Mouse (Mus musculus): ENCODE measurements around the gene Psip1.
"Not testable (repeated sequence)": the region's sequence is repeated elsewhere in the genome, so short reads cannot be mapped to it uniquely, and the experiment has no call there.

The Psip1 gene

DNA sequence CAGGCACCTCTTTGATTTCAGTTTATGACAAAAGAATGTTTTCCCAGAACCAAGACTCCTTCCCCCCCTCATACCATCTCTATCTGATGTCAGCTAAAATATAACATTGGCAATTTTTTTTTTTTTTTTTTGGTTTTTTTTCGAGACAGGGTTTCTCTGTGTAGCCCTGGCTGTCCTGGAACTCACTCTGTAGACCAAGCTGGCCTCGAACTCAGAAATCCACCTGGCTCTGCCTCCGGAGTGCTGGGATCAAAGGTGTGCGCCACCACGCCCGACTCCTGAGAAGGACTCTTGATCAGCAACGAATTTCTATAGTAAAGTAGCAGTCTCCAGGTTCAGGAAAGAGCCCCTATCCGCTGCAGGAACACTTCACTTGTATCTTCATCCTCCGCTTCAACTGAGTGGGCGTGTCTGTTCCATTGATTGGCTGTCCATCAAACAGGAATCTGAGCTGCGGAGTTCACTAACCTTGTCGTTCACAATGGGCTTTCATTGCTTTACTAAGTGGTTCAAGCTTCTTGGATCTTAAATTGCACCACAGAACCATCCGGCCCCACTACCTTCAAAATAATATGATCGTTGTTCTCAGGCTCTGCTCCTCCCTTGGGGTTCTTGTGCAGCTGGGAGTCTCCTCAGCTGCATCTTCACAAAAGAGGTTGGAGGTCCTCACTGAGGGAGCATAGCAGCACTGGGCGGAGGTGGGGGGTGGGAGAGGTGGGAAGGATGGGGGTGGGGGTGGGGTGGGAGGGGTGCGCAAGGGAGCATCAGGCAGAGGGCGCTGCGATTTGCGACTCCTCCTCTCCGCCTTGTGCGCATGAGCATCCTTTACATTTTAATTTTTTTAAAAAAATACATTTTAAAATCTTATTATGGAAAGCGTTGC, 14.1 kb upstream of the Psip1 start:
- no peak for DNase-seq

GRCm38 (mm10) chr4:83497013-83497412, 10.8 kb upstream of the Psip1 start:
- not testable (repeated sequence) for DNase-seq

DNA sequence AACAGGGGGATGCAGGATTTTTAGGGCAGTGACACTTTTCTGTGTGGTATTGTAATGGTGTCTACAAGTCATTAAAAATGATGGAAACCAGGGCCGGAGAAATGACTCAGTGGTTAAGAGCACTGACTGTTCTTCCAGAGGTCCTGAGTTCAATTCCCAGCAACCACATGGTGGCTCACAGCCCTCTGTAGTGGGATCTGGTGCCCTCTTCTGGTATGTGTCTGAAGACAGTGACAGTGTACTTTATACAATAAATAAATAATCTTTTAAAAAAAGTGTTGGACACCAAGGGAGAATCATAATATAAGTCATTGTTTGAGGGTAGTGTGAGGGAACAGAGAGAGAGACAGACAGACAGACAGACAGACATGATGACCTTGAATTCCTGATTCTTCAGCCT, 6.9 kb upstream of the Psip1 start:
- DNase-seq, result no peak

DNA sequence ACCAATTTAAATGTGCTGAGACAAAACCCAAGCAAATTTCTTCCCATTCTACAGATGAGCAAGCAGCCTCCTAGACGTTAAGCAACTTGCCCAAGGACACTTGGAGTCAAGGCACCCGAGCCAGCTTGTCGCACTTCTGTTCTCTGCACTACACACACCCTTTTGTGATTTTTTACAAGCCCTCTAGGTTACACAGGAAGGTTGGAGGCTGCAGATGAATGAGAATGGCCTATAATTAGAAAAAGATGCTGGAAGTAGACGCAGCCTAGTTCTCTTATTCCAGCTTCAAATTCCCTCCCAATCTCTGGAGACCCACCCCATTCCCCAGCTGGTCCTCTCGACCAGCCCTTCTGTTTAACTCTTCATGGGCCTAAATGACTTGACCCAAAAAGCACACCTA, 2.9 kb upstream of the Psip1 start:
- DNase-seq, result no peak

DNA sequence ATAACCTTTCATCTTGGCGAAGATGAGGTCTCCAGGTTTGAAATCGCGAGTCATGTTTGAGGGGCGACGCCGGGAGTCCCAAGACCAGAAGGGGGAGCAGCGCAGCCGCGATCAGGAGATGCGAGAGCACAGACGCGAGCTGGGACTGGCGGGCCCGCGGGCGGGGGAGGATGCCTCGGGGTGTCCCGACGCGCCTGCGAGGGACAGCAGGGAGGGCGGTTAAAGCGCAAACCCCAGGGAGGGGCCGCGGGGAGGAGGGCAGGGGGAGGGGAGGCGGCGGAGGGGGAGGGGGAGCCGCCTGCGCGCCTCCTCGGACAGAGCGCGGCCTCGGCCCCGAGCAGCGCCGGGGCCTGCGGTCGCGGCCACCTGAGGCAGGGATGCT, 533 bp downstream of the Psip1 start:
- DNase-seq, result peak; percentile 75

GRCm38 (mm10) chr4:83485250-83485649, 1.0 kb downstream of the Psip1 start:
- no peak for DNase-seq

- DNase-seq, result no peak
These were observed 18.1 kb downstream of the Psip1 start for GRCm38 (mm10) chr4:83468208-83468607.

GRCm38 (mm10) chr4:83467615-83468014, 18.6 kb downstream of the Psip1 start:
- DNase-seq, result no peak

GRCm38 (mm10) chr4:83464827-83465226, 21.4 kb downstream of the Psip1 start:
- DNase-seq, result no peak

- DNase-seq, result no peak
These were observed 26.2 kb downstream of the Psip1 start for GRCm38 (mm10) chr4:83460106-83460505.

GRCm38 (mm10) chr4:83450785-83451184, 35.5 kb downstream of the Psip1 start:
- DNase-seq, result no peak

GRCm38 (mm10) chr4:83441050-83441449, 45.2 kb downstream of the Psip1 start:
- no peak for DNase-seq

DNA sequence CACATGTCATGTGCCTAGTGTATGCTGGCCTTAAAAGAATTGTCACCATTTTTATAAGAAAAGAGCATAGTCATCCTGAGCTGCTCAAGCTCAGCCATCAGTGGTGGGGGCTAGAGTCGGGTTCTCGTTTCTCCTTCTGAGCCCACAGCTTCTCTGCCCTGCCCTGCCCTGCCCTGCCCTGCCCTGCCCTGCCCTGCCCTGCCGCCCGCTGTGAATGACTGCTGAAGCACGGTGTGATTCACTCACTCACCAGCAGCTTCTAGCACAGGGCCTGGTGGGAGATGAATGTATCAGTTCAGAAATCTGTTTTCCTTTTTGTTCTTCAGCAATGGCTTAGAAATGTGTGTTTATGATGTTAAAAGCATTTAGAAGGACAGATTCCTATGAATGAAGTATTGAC, 47.2 kb downstream of the Psip1 start:
- no peak for DNase-seq

DNA sequence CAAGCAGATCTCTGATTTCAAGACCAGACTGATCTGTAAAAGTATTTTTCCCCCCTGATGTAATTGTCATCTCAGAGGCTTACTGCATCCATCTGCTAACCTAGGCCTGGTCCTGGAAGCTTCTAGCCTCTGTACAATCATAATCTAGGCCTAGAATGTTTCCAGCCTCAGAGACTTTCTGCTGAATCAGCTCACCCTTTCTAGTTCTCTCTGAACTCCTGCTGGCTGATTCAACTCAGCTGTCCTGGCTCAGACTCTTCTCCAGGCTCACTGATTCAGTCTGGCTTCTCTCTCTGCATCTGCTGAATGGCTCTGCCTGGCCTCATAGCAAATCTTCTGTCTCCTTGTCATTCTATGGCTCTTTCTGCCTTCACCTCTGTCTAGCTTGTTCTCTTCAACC, 48.1 kb downstream of the Psip1 start:
- no peak for DNase-seq

DNA sequence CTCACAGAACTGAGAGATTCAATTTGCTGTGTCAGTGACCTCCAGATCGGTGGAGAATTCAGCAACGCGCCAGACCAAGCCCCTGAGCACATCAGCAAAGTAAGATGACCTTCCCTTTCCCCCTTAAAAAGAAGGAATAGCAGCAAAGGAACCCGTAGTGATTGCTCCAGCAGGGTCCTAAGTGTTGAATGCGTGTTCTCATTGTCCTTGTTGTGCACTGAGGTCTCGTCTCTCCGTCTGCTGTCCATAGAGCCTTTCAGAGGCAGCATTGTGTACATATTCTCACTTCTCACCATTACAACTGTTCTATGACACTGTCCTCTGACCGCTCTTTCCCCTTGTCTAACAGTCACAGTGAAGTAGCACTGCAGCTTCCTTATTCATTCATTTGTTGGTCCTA, 49.9 kb downstream of the Psip1 start:
- no peak for DNase-seq

GRCm38 (mm10) chr4:83432901-83433300, 53.4 kb downstream of the Psip1 start:
- DNase-seq, result no peak

- DNase-seq, result no peak
These were observed 54.3 kb downstream of the Psip1 start for GRCm38 (mm10) chr4:83431950-83432349.

GRCm38 (mm10) chr4:83428845-83429244, 57.4 kb downstream of the Psip1 start:
- DNase-seq, result no peak

GRCm38 (mm10) chr4:83427696-83428095, 58.6 kb downstream of the Psip1 start:
- no peak for DNase-seq

DNA sequence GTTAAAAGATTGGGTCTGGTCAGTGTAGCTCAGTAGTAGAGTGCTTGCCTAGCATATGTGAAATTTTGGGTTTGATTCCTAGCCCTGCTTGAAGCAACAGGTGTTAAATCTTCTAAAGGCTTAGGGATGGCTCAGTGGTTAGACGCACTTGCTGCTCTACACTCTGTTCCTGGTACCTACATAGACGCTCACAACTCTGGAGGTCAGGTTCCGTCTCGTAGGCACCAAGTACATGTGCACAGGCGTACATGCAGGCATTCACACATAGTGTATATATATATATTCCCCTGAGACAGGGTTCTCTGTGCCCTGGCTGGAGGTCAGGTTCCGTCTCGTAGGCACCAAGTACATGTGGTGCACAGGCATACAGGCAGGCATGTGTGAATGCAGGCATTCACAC, 59.1 kb downstream of the Psip1 start:
- no peak for DNase-seq

- no peak for DNase-seq
These were observed 61.1 kb downstream of the Psip1 start for GRCm38 (mm10) chr4:83425119-83425518.

GRCm38 (mm10) chr4:83423641-83424040, 62.6 kb downstream of the Psip1 start:
- no peak for DNase-seq

DNA sequence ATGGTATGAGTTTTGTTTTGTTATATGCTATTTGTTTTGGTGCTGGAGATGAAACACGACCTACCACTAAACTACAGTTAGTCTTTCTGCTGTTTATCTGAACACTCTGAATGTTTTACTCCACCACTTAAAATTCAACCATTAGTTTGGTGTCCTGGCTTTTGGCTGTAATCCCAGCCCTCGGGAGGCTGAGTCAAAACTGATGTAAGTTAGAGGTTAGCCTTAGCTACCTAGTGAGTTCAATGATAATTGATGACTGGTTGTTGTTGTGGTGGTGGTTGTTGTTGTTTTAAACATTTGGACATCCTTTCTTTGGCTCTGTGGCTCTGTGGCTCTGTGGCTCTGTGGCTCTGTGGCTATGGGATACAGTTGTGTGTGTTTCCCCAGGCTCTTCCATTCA, 67.5 kb downstream of the Psip1 start:
- no peak for DNase-seq

DNA sequence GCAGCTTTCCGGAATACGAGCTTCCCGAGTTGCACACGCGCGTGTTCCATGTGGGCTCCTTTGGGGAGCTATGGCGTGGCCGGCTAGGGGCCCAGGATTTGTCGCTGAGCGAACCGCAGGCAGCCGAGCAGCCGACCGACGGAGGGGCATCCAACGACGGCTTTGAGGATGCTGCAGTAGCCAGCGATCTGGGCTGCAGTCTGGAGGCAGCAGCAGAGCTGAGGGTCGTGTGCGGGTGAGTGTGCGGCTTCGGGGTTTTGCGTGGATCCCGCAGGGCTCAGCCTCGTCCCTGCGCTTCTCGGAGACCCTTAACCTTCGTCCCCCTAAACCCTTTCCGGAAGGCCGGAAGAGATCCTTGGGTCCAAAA, 68.5 kb downstream of the Psip1 start:
- DNase-seq, result no peak

- peak; percentile 95 for DNase-seq
These were observed 69.0 kb downstream of the Psip1 start, which contains the start of gene Snapc3 for GRCm38 (mm10) chr4:83417160-83417819. Snapc3 (plus strand) TSS chr4:83417724.

Measured in kidney, adult 18-20 months (tissue).